Mouse (Mus musculus): ENCODE measurements around the gene Efna4.

The Efna4 gene

DNA sequence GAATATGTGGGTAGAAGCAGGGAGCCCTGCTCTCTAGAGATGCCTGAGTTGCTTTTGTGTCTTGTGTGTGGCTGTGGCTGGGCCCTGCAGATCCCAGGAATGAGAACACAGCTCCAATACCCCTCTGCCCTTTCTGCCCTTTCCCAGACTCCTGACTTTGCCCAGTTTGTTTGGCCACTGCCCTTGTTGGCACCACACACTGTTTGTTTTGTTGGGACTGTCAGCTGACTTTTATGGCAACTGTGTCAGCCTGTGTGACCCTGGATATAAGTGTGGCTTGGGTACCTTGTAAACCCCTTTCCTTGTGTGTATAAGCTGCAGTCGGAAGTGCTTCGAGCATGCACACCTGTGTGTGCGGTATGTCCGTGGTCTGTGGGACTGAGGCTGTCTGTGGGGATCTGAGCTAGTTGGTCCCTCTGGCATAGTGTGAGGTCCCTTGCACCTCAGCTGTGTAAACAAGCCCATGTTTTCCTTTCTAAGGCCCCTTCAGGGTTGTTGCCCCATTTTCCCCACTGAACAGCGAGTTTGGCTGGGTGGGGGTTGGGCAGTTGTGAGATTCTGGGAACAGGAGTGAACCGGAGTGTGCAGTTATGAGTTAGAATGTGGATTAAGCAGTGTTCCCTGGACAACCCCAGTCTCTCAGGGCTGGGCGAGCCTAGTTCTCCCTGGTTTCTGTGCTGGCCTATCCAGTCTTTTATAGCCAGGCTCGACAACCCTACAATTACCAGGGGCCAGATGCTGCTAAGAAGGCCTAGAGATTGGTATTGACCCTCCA is 32.1 kb downstream of the Efna4 start:
- no peak for DNase-seq (ENCODE audit: low read depth, low spot score)

DNA sequence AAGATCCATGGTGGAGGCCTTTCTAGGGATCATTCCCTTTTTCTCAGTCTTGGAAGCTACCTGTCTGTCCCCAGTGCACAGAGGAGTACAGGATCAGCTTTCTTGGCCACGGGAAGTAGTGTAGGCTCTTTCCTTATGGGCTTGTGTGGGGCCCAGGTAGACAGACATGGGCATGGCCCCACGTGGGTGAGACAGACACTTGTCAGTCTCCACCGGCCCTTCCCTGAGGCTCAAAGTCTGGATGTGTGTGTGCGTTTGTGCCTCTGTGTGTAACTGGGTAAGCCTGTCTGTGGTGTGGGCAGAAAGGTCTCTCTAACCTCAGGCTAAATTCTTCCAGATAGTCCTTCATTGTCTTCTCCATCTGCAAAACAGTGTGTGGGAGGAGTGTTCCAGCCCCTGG is 32.7 kb downstream of the Efna4 start:
- no peak for DNase-seq (ENCODE audit: low read depth, low spot score)

DNA sequence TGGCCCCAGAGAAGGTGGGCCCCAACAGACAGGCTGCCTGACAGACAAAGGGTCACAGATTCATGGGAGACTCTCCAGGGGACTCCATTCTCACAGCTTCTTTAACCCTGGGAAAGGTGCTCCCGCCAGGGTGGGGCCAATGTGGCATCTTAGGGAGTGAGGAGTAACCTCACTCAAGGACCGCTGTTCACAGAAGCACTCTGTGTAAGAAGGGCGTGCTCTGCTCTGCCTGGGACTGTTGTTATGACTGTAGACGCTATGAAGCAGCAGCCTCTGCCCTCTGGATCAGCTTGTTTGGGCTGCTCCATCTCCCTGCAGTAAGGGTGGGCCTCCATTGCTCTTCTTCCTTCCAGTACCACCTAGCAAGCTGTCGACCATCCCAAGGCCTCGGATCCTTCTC is 33.4 kb downstream of the Efna4 start:
- DNase-seq (ENCODE audit: low read depth, low spot score): no peak

DNA sequence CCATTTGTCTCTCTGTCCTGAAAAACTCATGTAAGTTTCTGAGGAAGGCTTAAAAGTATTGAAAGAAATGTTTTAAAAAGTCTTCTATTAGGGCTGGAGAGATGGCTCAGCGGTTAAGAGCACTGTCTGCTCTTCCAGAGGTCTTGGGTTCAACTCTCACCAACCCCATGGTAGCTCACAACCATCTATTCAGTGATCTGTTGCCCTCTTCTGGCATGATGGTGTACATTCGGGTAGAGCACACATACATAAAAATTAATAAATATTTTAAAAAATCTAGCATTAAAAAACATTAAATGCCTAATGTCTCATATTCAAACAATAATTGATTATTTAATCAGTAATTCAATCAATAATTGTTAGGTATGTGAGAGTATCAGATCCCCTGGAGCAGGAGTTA is 37.3 kb downstream of the Efna4 start:
- DNase-seq (ENCODE audit: low read depth, low spot score): no peak

DNA sequence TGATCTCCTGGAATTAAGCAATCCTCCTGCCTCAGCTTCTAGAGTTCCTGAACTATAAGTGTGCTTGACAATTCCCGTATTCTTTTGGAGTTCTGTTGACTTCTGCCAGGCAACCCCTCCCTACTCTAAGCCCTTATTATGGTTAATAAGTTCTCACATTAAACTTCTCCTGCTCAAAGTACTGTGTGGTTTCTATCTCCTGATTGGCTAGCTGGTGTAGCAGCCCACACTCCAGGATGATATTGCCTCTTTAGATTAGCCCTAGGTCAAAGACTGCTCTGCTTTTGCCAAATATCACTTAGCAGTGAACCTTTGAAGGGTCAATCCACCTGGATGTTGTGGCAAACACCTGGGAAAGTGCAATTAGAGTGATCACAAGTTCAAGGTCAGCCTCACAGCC is 37.8 kb downstream of the Efna4 start:
- DNase-seq (ENCODE audit: low read depth, low spot score): no peak

DNA sequence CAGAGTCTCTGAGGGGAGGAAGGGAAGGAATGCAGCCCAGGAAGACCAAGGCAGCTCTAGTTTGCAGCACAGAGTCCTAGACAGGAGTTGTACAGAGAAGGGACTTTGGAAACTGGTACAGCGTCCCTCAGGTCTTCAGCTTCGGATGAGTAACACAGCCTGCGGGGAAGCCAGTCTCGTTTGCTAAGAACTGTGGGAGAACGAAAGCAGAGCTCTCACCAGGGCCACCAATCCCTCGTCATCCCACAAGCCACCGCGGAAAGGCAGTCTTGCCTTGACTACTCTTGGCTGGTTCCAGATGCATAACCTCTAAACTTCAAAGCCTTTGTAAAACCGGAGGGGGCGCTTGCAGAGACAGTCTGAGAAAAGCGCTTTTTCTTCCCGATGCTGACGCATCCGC is 38.3 kb downstream of the Efna4 start:
- DNase-seq (ENCODE audit: low read depth, low spot score): no peak

DNA sequence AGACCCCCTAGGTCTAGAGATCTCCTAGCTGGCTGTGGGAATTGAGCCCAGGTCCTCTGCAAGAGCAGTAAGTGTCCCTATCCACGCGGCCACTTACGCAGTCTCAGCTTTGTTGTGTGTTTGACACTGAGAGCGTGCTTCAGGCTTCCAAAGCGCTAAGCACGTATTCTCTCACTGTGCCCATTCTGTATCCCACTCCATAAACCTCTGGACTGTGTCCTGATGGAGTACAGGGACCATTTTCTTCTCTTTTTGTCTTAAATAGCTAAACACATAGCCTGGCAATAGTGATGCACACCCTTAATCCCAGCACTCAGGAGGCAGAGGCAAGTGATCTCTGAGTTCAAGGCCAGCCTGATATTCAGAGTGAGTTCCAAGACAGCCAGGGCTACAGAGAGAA is 38.9 kb downstream of the Efna4 start:
- no peak for DNase-seq (ENCODE audit: low read depth, low spot score)

DNA sequence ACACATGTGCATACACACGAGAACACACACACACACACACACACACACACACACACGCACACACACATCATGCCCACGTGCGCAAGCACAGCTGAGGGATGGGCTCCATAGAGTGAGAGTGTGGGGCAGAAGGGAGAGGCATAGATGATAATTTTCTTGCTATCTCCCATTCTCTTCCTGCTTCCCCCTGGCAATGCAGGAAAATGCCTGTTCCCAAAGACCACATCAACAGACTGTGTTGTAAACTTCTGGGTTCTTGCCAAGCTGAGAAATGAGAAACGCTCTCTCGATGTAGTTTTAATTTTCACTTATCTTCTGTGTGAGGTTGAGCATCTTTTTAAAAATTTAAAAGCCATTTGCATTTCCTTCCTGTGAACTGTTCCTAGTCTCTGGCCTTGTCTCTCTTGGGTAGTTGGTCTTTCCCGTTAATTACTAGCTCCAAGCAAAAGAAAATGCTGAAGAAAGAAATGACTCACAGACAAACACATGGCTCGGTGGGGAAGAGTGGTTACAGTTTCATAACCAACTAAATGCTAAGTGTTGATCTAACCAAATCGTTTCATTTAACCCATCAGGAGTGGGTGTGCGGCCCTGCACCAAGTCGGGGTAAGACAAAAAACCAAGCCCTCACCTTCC is 40.9 kb downstream of the Efna4 start:
- DNase-seq (ENCODE audit: low read depth, low spot score): no peak

DNA sequence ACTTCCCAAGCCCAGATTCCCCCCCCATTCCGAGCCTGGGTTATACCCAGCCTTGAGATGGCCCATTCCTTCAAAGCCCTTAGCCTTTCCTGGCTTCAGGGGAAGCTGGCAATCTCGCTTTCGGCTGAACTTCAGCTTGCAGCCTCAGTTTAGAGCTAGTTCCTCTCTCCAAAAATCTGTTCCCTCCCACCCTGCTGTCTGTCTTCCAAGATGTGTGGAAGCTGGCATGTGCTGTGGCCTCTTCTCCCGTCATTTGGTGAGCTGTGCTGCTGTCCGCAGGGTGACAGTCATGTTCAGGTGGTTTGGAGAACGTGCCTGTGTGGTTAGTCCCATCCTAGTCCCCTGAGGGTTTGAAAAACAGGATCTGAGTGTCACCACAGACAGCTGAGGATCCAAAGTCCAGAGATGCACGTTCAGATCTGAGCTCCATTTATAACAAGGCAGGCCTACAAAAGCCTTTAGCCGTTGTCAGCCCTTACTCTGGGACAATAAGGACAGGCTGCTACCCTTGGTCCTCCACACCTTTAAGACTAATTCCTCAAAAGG is 42.1 kb downstream of the Efna4 start:
- DNase-seq (ENCODE audit: low read depth, low spot score): no peak

DNA sequence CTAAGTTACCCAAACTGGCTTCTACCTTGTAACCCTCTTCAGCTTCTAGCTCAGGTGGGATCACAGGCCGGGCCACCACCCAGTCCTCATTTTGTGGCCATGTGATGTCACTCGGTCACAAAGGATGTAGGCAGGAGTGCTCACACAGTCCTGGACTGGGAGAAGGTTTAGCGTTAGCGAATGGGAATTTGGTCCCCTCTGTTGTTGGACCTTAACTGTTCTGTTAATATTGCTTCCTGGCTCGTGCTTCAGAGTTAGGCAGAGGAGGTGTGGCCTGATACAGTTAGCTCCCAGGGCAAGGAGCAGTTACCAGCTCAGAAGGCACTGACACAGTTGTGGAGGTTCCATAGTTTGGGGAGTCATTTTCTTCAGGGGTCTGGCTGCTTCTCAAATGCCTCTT is 43.6 kb downstream of the Efna4 start:
- DNase-seq (ENCODE audit: low read depth, low spot score): no peak

DNA sequence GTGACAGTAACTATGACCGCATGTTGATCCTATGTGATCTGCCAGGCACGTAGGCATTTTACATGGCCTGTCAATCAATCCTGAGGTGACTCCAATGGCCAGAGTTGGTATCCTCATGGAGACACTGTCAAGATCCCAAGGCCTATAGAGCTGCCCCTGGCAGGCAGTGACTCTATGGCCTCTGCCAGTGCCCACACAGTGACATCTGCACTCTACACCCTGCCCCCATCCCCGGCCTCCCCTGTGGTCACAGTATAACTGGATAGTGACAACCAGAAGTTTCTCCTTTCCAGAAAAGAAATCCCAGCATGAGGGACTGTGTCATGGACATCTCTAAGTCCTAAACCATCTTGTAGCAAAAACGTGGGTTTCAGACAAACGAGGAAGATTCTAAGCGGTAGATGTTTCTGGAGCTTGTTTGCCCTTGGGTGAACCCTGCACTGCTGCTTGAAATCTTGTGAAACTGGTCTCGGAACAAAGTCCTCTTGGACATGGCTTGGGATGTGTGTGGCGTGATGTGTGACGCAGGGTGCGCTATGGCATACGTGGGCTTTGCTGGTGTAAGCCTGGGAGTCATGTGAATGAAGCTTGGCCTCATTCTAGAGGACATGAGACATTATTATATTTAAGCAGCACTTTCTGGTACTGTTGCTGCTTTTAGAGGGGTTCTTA is 44.4 kb downstream of the Efna4 start:
- DNase-seq (ENCODE audit: low read depth, low spot score): no peak

DNA sequence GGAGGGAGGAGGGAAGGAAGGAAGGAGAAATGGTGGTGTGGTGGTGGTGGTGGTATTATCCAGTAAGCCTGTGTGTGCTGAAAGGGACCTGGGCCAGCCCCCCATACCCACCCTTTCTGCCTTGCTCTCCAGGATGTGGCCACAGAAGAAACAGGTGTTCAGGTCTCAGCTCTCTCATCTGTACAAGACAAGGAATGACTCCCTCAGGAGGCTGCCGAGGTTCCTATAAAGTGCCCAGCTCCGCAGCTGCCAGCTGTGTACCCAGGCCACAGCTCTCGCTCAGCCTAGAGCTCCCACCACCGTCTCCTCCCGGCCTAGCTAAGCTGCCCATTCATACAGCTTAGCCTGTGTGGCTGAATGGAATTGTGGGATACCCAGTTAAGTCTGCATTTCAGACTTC is 45.5 kb downstream of the Efna4 start:
- no peak for DNase-seq (ENCODE audit: low read depth, low spot score)

DNA sequence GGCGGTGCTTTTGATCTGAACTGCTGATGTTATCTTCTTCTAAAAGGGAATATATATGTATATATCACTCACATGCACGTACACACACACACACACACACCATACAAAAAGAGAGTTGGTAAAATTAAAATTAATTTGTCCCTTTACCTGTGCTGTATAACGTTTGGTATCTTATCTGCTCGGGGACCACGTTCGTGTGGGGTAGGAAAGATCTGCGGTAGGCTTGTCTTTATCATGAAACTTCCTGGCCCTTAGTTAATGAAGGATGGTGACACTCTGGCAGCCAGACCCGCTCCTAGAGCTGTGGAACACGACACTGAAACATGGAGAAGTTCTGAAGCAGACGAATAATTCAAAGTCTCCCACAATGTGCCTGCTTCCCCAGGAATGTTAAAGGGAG is 46.0 kb downstream of the Efna4 start:
- no peak for DNase-seq (ENCODE audit: low read depth, low spot score)

DNA sequence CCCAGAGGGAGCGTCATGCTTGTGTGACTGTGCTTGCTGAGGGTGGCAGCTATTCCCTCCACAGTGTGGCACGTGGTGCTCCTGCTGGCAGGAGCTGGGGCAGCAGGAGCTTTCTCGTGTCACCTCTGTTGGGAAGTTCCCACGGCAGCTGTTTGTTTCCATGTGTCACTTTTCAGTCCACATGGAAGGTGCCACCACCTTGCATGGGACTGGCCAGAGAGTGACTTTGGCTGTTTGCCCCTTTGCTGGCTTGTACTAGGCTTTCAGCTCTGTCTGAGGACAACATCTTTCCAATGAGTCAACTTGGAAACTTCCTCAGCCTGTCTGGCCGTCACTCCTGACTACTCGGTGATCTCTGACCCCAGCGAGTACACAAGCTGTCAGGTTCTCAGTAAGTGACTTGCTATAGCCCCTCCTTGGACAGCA is 49.3 kb downstream of the Efna4 start:
- no peak for DNase-seq (ENCODE audit: low read depth, low spot score)

DNA sequence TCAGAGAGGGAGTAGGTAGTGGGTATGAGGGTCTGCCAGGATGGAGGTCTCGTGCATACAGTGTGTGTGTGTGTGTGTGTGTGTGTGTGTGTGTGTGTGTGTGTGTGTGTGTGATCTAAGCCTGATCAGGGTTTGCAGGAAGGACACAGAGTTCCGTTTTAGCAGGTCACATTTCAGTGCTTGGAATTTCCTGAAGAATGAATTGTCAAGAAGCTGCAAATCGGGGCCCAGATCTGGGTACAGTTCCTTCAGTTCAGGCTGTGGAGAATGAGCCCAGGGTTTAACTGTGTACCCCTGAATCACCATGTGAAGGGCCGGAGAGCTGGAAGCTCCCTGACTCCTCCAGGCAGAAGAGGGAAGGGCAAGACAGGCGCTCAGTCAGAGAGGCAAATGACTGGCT is 50.5 kb downstream of the Efna4 start:
- DNase-seq (ENCODE audit: low read depth, low spot score): no peak

DNA sequence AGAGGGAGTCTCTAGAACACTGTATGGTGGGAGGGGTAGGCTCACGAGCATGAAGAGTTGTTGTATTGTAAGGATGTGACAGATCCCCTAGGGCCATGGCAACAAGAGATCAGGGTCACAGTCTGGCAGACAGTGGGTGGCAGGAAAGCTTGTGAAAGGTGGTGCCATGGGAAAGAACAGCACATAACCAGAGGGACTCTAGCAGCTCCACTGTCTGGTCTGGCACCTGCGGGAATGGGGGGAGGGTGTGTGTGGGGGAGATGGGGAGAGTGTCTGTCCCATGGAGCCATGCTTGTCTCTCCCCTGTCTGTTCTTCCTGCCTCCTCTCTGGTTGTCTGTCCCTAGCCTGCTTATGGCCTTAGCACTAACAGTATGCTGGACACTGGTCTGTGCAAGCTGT is 52.3 kb downstream of the Efna4 start:
- DNase-seq (ENCODE audit: low read depth, low spot score): no peak

DNA sequence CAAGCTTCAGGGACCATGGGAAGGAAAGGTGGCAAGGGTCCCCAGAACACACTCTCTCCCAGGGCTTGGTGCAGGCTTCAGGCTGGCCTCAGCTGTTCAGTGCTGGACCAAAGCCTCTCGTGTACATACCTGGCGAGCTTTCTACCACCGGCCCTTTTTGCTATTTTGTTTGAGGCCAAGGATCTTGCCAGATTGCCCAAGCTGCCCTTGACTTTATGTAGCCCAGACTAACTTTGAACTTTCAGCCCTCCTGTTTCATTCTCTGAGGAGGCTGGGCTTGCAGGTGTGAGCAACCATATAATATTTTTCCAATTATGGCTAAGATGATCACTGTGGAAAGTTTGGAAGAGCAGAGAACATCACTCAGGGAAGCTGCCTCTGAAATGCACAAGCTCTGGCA is 53.6 kb downstream of the Efna4 start:
- DNase-seq (ENCODE audit: low read depth, low spot score): no peak
